Mouse (Mus musculus): ENCODE data around the gene Sema4d.
"Not testable (repeated sequence)": the region's sequence is repeated elsewhere in the genome, so short reads cannot be mapped to it uniquely, and the experiment has no call there.

DNA sequence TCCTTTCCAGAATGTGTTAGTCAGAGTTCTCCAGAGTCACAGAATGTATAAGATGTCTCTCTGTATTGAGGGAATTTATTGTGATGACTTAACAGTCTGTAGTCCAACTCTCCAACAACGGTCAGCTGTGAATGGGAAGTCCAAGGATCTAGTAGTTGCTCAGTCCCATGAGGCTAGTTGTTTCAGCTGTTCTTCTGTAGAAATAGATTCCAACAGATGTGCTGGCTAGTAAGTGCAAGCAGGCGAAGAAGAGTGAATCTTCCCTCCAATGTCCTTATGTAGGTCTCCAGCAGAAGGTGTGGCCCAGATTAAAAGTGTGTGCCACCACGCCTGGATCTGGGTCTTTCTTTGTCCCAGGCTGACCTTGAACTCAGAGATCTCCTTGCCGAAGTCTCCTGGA, 41.7 kb upstream of the Sema4d start:
- not testable (repeated sequence) for TF ChIP-seq CTCF, EP300 (IDR thresholded peaks at IDR 0.05; ENCODE audit: low read depth)
